Mouse (Mus musculus) spleen, postnatal 10 days (tissue): ENCODE data around the gene Gm16513.
"Not testable (repeated sequence)": the region's sequence is repeated elsewhere in the genome, so short reads cannot be mapped to it uniquely, and the experiment has no call there.

Experiments used
- DNase-seq, 2 experiments: peaks; one replicate each; pipeline ENCODE4 v3.0.0; 2021 to 2022; ENCODE audit warnings: low spot score in 2 of 2

Gene Gm16513

DNA sequence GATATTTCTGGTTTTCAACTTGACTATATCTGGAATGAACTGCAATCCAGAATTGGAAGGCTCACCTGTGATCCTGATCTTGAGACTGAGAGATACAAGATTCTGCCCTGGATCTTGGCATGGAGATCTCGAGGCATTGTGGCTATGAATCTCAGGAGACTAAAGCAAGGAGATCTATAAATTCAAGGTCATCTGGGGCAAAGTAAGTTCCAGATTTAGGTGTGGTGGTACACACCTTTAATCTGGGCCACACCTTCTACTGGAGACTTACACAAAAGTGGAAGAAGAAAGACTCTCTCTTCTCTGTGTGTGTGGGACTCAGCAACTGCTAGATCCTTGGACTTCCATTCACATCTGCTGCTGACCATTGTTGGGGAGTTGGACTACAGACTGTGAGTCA, at the start of gene Gm16513:
Gene Gm16513, plus strand, starts transcription at position 301 of the 400 bp plus-strand sequence.
- DNase-seq = not testable (repeated sequence)
